Mouse (Mus musculus) MEL (cell line): ENCODE measurements around the gene Esm1. TPM values are rescaled to one million over a fixed set of nuclear protein-coding genes. Genes with fewer than 3 reads are reported as not detected.
A peak's percentile ranks its signal among the peaks of the same experiment; 100 is the strongest.

Experiments used
- DNase-seq: peaks from one replicate; pipeline ENCODE4 v3.0.0; 2011; ENCODE audit warnings: low read depth, low spot score
- H3K27ac ChIP-seq: 2 replicates; pipeline ENCODE4 v1.5.1; 2012; ENCODE audit warnings: low read depth, mild to moderate bottlenecking, control low read depth, low read length, moderate library complexity; ENCODE audit not compliant: control insufficient read depth
- H3K27me3 ChIP-seq, 2 experiments: fragments of 150-350 bp in 1 of 2; sonication (generic) in 1 of 2; 2 replicates each; pipeline ENCODE4 v1.6.1; 2012; ENCODE audit warnings: low read length in 2 of 2, mild to moderate bottlenecking in 2 of 2, improper control_type of control experiment in 1 of 2, moderate library complexity in 1 of 2; ENCODE audit not compliant: insufficient read depth in 2 of 2, control insufficient read depth in 1 of 2
- H3K36me3 ChIP-seq, 2 experiments: 2 replicates each; pipeline ENCODE4 v1.6.1; 2012 to 2014; ENCODE audit warnings: low read length in 2 of 2, improper control_type of control experiment in 1 of 2, inconsistent platforms in 1 of 2, mild to moderate bottlenecking in 1 of 2; ENCODE audit not compliant: insufficient read depth in 2 of 2, control insufficient read depth in 1 of 2
- H3K4me1 ChIP-seq, 2 experiments: fragments of 150-350 bp in 1 of 2; sonication (generic) in 1 of 2; 2 replicates each; pipeline ENCODE4 v1.6.1; 2012; ENCODE audit warnings: low read length in 2 of 2, improper control_type of control experiment in 1 of 2, mild to moderate bottlenecking in 1 of 2; ENCODE audit not compliant: insufficient read depth in 2 of 2, control insufficient read depth in 1 of 2
- H3K4me3 ChIP-seq, 2 experiments: fragments of 150-350 bp in 1 of 2; sonication (generic) in 1 of 2; 2 replicates each; pipeline ENCODE4 v1.5.1; 2012; ENCODE audit warnings: low read depth in 2 of 2, low read length in 2 of 2, mild to moderate bottlenecking in 2 of 2, moderate library complexity in 2 of 2, control low read depth in 1 of 2, improper control_type of control experiment in 1 of 2; ENCODE audit not compliant: control insufficient read depth in 1 of 2, insufficient read depth in 1 of 2
- H3K79me2 ChIP-seq: 2 replicates; pipeline ENCODE4 v1.6.1; 2012; ENCODE audit warnings: mild to moderate bottlenecking, low read length, moderate library complexity; ENCODE audit not compliant: control insufficient read depth, poor library complexity, insufficient read depth
- H3K9ac ChIP-seq: 2 replicates; pipeline ENCODE4 v1.6.1; 2012; ENCODE audit warnings: low read depth, mild to moderate bottlenecking, control low read depth, low read length, moderate library complexity; ENCODE audit not compliant: control insufficient read depth, poor library complexity, severe bottlenecking
- H3K9me3 ChIP-seq: fragments of 150-350 bp; sonication (generic); replicated peaks from 2 replicates; pipeline ENCODE4 v1.6.1; 2012; ENCODE audit warnings: mild to moderate bottlenecking, low read length, improper control_type of control experiment, moderate library complexity; ENCODE audit not compliant: insufficient read depth
- CTCF ChIP-seq, 3 experiments: IDR thresholded peaks in 2 of 3; conservative IDR thresholded peaks in 1 of 3; 2 replicates each; pipeline ENCODE4 v1.5.1; 2011 to 2012; ENCODE audit warnings: low read length in 3 of 3, low read depth in 2 of 3, mild to moderate bottlenecking in 2 of 3, improper control_type of control experiment in 1 of 3, inconsistent platforms in 1 of 3, mixed read lengths in 1 of 3, moderate library complexity in 1 of 3; ENCODE audit not compliant: control insufficient read depth in 1 of 3, insufficient read depth in 1 of 3, poor library complexity in 1 of 3, severe bottlenecking in 1 of 3
- EP300 ChIP-seq, 2 experiments: IDR thresholded peaks; 2 replicates each; pipeline ENCODE4 v1.6.1; 2011; ENCODE audit warnings: improper control_type of control experiment in 2 of 2, low read length in 2 of 2, low read depth in 1 of 2, mild to moderate bottlenecking in 1 of 2
- GABPA ChIP-seq: IDR thresholded peaks from 2 replicates; pipeline ENCODE4 v1.6.1; 2012; ENCODE audit warnings: low read depth, mild to moderate bottlenecking, inconsistent platforms, low read length, improper control_type of control experiment, moderate library complexity
- GATA1 ChIP-seq: IDR thresholded peaks from 2 replicates; pipeline ENCODE4 v1.6.1; 2011; ENCODE audit warnings: low read depth, low read length, improper control_type of control experiment
- HCFC1 ChIP-seq: IDR thresholded peaks from 2 replicates; pipeline ENCODE4 v1.6.1; 2012; ENCODE audit warnings: low read depth, mild to moderate bottlenecking, inconsistent platforms, low read length, improper control_type of control experiment, moderate library complexity
- JUND ChIP-seq: IDR thresholded peaks from 2 replicates; pipeline ENCODE4 v1.6.1; 2011; ENCODE audit warnings: low read depth, mild to moderate bottlenecking, improper control_type of control experiment, low read length
- MAX ChIP-seq: IDR thresholded peaks from 2 replicates; pipeline ENCODE4 v1.6.1; 2011; ENCODE audit warnings: low read length, improper control_type of control experiment
- MEF2A ChIP-seq: IDR thresholded peaks from 2 replicates; pipeline ENCODE4 v1.6.1; 2014; ENCODE audit warnings: low read depth, mild to moderate bottlenecking, inconsistent platforms, low read length, improper control_type of control experiment; ENCODE audit not compliant: poor library complexity, insufficient replicate concordance, severe bottlenecking; ENCODE audit errors: extremely low read depth
- MXI1 ChIP-seq: IDR thresholded peaks from 2 replicates; pipeline ENCODE4 v1.6.1; 2011; ENCODE audit warnings: mild to moderate bottlenecking, low read depth, low read length, improper control_type of control experiment
- NRF1 ChIP-seq: IDR thresholded peaks from 2 replicates; pipeline ENCODE4 v1.6.1; 2014; ENCODE audit warnings: low read depth, mild to moderate bottlenecking, inconsistent platforms, low read length, improper control_type of control experiment, moderate library complexity; ENCODE audit not compliant: poor library complexity, insufficient read depth, severe bottlenecking
- POLR2AphosphoS5 ChIP-seq: IDR thresholded peaks from 2 replicates; pipeline ENCODE4 v1.6.1; 2012; ENCODE audit warnings: low read depth, borderline replicate concordance, mild to moderate bottlenecking, inconsistent platforms, low read length, moderate library complexity, mixed read lengths
- RAD21 ChIP-seq: IDR thresholded peaks from 2 replicates; pipeline ENCODE4 v1.6.1; 2011; ENCODE audit warnings: mild to moderate bottlenecking, low read depth, low read length, improper control_type of control experiment
- UBTF ChIP-seq: IDR thresholded peaks from 2 replicates; pipeline ENCODE4 v1.6.1; 2012; ENCODE audit warnings: low read depth, mild to moderate bottlenecking, inconsistent platforms, low read length, improper control_type of control experiment, moderate library complexity, borderline replicate concordance; ENCODE audit not compliant: insufficient read depth
- ZKSCAN1 ChIP-seq: IDR thresholded peaks from 2 replicates; pipeline ENCODE4 v1.6.1; 2012; ENCODE audit warnings: low read depth, mild to moderate bottlenecking, inconsistent platforms, low read length, improper control_type of control experiment, moderate library complexity
- polyA plus RNA-seq, 2 experiments: library from polyadenylated mRNA; stranded (reverse) in 1 of 2; unstranded in 1 of 2; fragments of >175 nt in 1 of 2; fragments of >200 nt in 1 of 2; gene quantifications; 2 replicates each; pipeline versions ENCODE4 v1.2.1 to v1.2.4; 2012; ENCODE audit warnings: low replicate concordance in 2 of 2, low read depth in 1 of 2; ENCODE audit not compliant: insufficient read length in 2 of 2, insufficient read depth in 1 of 2, missing spikeins in 1 of 2
- total RNA-seq: library from RNA; depleted of rRNA; stranded (reverse); fragments of 300-350 nt; gene quantifications from 2 replicates; pipeline ENCODE4 v1.2.3, GENCODE M21; 2012

The Esm1 gene
- total and polyA plus RNA-seq, 3 experiments = not detected

GRCm38 (mm10) chr13:113227666-113228463 lies 18.4 kb downstream of the Esm1 start:
- Histone ChIP-seq H3K4me3 (no peak overlapping the region), H3K9ac (no peak overlapping the region), H3K27ac (no peak overlapping the region), H3K36me3 (no peaks in the 10 kb centered on the region), H3K4me1 (no peaks in the 10 kb centered on the region), H3K27me3 (no peaks in the 10 kb centered on the region)
- DNase-seq = no peak
- no peak for TF ChIP-seq GABPA
- no peak for TF ChIP-seq MAX
- no peak for TF ChIP-seq RAD21
- no peak for TF ChIP-seq HCFC1
- TF ChIP-seq POLR2AphosphoS5 = no peak
- TF ChIP-seq CTCF (IDR thresholded peaks at IDR 0.05 in 2 of 3, conservative IDR thresholded peaks at IDR 0.05 in 1 of 3; ENCODE audit: control insufficient read depth in 1 of 3, insufficient read depth in 1 of 3, low read depth in 2 of 3, low read length in 3 of 3, poor library complexity in 1 of 3, severe bottlenecking in 1 of 3) = peak in 1 of 3 experiments; percentile 5; a peak in 1 of 6 replicates
- no peak for TF ChIP-seq ZKSCAN1
- TF ChIP-seq, all 39 proteins: peak for 1
- no peaks in the 10 kb centered on the region for H3K9me3 ChIP-seq
- no peaks in the 10 kb centered on the region for H3K79me2 ChIP-seq

- no peak overlapping the region for H3K9ac ChIP-seq
- no peaks in the 10 kb centered on the region for H3K9me3 ChIP-seq
- TF ChIP-seq EP300 (IDR thresholded peaks at IDR 0.05; ENCODE audit: low read depth in 1 of 2, low read length in 2 of 2) (no peak), NRF1 (no peak), GATA1 (no peak), GABPA (no peak), UBTF (no peak), MEF2A (no peak), ZKSCAN1 (no peak), HCFC1 (no peak), MXI1 (no peak), JUND (no peak)
- no peak overlapping the region for H3K4me3 ChIP-seq
- no peaks in the 10 kb centered on the region for H3K27me3 ChIP-seq
- no peak overlapping the region for H3K27ac ChIP-seq
- DNase-seq = no peak
- no peaks in the 10 kb centered on the region for H3K36me3 ChIP-seq
- H3K4me1 ChIP-seq = no peaks in the 10 kb centered on the region
- H3K79me2 ChIP-seq = no peaks in the 10 kb centered on the region
Measured at GRCm38 (mm10) chr13:113242129-113242528, 32.7 kb downstream of the Esm1 start.
